Mouse (Mus musculus) lung, embryonic 16.5 days (tissue): ENCODE results near the gene Cd59b. TPM values are rescaled to one million over a fixed set of nuclear protein-coding genes. Genes with fewer than 3 reads are reported as not detected.
"Not testable (repeated sequence)": the region's sequence is repeated elsewhere in the genome, so short reads cannot be mapped to it uniquely, and the experiment has no call there.

Experiments used
- ATAC-seq: fragments of 200-750 bp; cut with Nextera tagmentation; 2 replicates; pipeline ENCODE4 v1.8.0; 2017; ENCODE audit warnings: low read depth, mild to moderate bottlenecking, moderate library complexity
- H3K27ac ChIP-seq: fragments of 300-500 bp; sonication (generic); 2 replicates; pipeline ENCODE4 v1.5.1; 2014; ENCODE audit warnings: mild to moderate bottlenecking, control low read depth, low read length
- H3K27me3 ChIP-seq: fragments of 300-500 bp; sonication (generic); 2 replicates; pipeline ENCODE4 v1.6.1; 2014; ENCODE audit warnings: low read depth, low read length, mixed read lengths; ENCODE audit not compliant: control insufficient read depth, insufficient read depth
- H3K36me3 ChIP-seq: fragments of 300-500 bp; sonication (generic); 2 replicates; pipeline ENCODE4 v1.6.1; 2014; ENCODE audit warnings: low read length; ENCODE audit not compliant: control insufficient read depth, insufficient read depth
- H3K4me1 ChIP-seq: fragments of 300-500 bp; sonication (generic); replicated peaks from 2 replicates; pipeline ENCODE4 v1.6.1; 2014; ENCODE audit warnings: low read length, mixed read lengths; ENCODE audit not compliant: control insufficient read depth, insufficient read depth
- H3K4me2 ChIP-seq: fragments of 300-500 bp; sonication (generic); 2 replicates; pipeline ENCODE4 v1.6.1; 2014; ENCODE audit warnings: low read depth, low read length, control low read depth
- H3K4me3 ChIP-seq: fragments of 300-500 bp; sonication (generic); 2 replicates; pipeline ENCODE4 v1.5.1; 2014; ENCODE audit warnings: mild to moderate bottlenecking, low read length, control low read depth
- H3K9ac ChIP-seq: fragments of 300-500 bp; sonication (generic); 2 replicates; pipeline ENCODE4 v1.6.1; 2014; ENCODE audit warnings: low read length, control low read depth
- H3K9me3 ChIP-seq: fragments of 300-500 bp; sonication (generic); 2 replicates; pipeline ENCODE4 v1.6.1; 2016; ENCODE audit warnings: low read length; ENCODE audit not compliant: control insufficient read depth
- WGBS: fragments of 180-500 bp; shearing (Covaris S2); extraction: QIAGEN DNeasy Blood & Tissue Kit; methylation state at CpG from one replicate; pipeline ENCODE4 v1.1.7; 2014; 5-methylcytosine and 5-hydroxymethylcytosine counted together
- polyA plus RNA-seq: library from polyadenylated mRNA; unstranded; fragments of >200 nt; fragmentation: Nextera tagmentation; extraction: Ambion mirVana; gene quantifications from 2 replicates; pipeline ENCODE4 v1.2.1, GENCODE M21; 2015

Cd59b gene
- polyA plus RNA-seq, 1 experiment from 2014 or later: 6.7 TPM

DNA sequence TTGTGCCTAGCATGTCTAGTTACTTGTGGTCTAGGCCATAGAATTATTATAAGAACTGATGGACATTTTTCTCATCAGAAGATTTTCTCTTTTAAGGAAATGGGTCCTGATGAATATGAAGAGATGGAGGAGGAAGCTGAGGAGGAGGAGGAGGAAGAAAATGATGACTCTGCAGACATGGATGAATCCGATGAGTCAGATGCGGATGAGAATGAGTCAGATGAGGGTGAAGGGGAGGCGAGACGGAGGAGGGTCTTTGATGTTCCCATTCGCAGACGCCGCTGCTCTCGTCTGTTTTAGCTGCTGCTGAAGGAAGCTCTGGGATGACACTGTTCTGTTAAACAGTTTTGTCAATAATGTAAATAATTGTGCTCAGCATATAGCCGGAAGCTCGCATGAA lies 9.9 kb upstream of the Cd59b start:
- H3K27me3 ChIP-seq: no peaks in the 10 kb centered on the region
- no peaks in the 10 kb centered on the region for H3K9me3 ChIP-seq
- WGBS: 44% methylated on average over 10 of the region's 10 CpGs
- H3K27ac ChIP-seq: no peak overlapping the region
- no peak for ATAC-seq
- H3K4me1 ChIP-seq: no peaks in the 10 kb centered on the region
- no peak overlapping the region for H3K4me2 ChIP-seq
- H3K4me3 ChIP-seq: no peak overlapping the region
- peaks cover 9% of the 10 kb centered on the region for H3K36me3 ChIP-seq
- H3K9ac ChIP-seq: no peak overlapping the region

- Histone ChIP-seq H3K4me2 (no peak overlapping the region), H3K27ac (no peak overlapping the region), H3K9me3 (no peaks in the 10 kb centered on the region), H3K9ac (no peak overlapping the region), H3K36me3 (peaks cover 8% of the 10 kb centered on the region), H3K27me3 (no peaks in the 10 kb centered on the region), H3K4me1 (no peaks in the 10 kb centered on the region), H3K4me3 (no peak overlapping the region)
- no peak for ATAC-seq
- 97% methylated on average over 6 of the region's 6 CpGs for WGBS
Measured at GRCm38 (mm10) chr2:104060996-104061395, 8.7 kb upstream of the Cd59b start.

- Histone ChIP-seq H3K27ac (no peak overlapping the region), H3K4me2 (no peak overlapping the region), H3K27me3 (no peaks in the 10 kb centered on the region), H3K9ac (no peak overlapping the region), H3K9me3 (no peaks in the 10 kb centered on the region), H3K4me3 (no peak overlapping the region), H3K36me3 (peaks cover 8% of the 10 kb centered on the region), H3K4me1 (no peaks in the 10 kb centered on the region)
- ATAC-seq: no peak
Measured at GRCm38 (mm10) chr2:104062665-104063064, 7.0 kb upstream of the Cd59b start.

DNA sequence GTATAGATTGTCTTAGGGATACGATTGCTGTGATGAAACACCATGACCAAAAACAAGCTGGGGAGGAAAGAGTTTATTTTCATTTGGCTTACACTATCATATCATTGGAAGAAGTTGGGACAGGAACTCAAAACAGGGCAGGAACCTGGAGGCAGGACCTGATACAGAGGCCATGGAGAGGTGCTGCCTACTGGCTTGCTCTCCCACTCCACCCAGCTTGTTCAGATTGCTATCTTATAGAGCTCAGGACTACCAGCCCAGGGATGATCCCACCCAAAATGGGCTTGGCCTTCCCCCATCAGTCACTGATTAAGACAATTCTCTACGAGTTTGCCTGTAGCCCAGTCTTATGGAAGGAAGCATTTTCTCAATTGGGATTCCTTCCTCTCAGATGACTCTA lies 5.5 kb upstream of the Cd59b start:
- Histone ChIP-seq H3K27me3 (no peaks in the 10 kb centered on the region), H3K27ac (no peak overlapping the region), H3K4me3 (no peak overlapping the region), H3K9ac (no peak overlapping the region), H3K9me3 (no peaks in the 10 kb centered on the region), H3K4me1 (no peaks in the 10 kb centered on the region), H3K4me2 (no peak overlapping the region), H3K36me3 (peaks cover 8% of the 10 kb centered on the region)
- ATAC-seq: no peak
- WGBS: 63% methylated on average over 2 of the region's 2 CpGs

DNA sequence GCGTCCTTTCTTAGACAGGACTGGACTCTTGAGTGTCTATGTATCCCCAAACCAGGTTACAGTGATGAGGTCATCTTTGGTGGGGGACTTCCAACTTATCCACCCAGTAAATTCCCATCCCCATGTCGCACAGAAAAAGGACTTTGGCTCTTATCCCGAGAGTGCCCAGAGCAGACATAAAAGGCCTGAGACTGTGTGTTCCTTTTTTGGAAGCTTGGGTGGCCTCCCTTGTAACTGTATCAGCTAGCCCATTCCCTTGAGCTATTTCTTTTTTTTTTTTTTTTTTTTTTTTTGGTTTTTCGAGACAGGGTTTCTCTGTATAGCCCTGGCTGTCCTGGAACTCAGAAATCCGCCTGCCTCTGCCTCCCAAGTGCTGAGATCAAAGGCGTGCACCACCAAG lies 4.1 kb upstream of the Cd59b start, which contains the start of gene Gm10912:
Gm10912 (plus strand) TSS at position 301 of the 400 bp plus-strand sequence.
- not testable (repeated sequence) for H3K4me2 ChIP-seq, H3K36me3 ChIP-seq, H3K9me3 ChIP-seq, H3K27me3 ChIP-seq, H3K4me3 ChIP-seq, H3K9ac ChIP-seq, H3K4me1 ChIP-seq, H3K27ac ChIP-seq, ATAC-seq
- 89% methylated on average over 5 of the region's 6 CpGs for WGBS

- not testable (repeated sequence) for H3K4me1 ChIP-seq, H3K4me3 ChIP-seq, H3K27ac ChIP-seq, H3K4me2 ChIP-seq, H3K36me3 ChIP-seq, ATAC-seq, H3K27me3 ChIP-seq, H3K9ac ChIP-seq, H3K9me3 ChIP-seq
- 75% methylated on average over 7 of the region's 7 CpGs for WGBS
Measured at GRCm38 (mm10) chr2:104068450-104068849, 1.2 kb upstream of the Cd59b start, which contains the start of gene Gm10799. Gene Gm10799 (minus strand): TSS chr2:104068550.

DNA sequence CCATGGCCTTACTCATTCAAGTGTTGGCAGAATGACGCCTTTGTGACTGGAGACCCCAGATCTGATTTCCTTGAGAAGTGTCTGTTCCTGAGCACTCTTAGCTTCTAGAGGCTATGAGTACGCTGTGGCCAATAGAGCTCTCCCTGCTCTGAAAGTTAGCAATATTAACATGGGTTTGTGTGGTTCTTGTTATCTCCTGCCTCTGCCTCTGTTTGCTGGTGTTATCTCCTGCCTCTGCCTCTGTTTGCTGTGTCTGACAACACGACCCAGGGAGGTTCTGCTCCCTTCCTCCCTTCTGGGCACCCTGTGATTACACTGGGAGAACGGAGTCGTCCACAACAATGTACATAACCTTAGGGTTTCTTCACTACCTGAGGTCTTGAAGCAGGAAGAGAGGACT lies 8.6 kb downstream of the Cd59b start:
- WGBS: 45% methylated on average over 5 of the region's 5 CpGs
- not testable (repeated sequence) for H3K36me3 ChIP-seq, H3K9me3 ChIP-seq, ATAC-seq, H3K27me3 ChIP-seq, H3K4me3 ChIP-seq, H3K9ac ChIP-seq, H3K4me2 ChIP-seq, H3K4me1 ChIP-seq, H3K27ac ChIP-seq

- not testable (repeated sequence) for H3K4me1 ChIP-seq, H3K4me2 ChIP-seq, ATAC-seq, H3K27ac ChIP-seq, H3K4me3 ChIP-seq, H3K9ac ChIP-seq, H3K36me3 ChIP-seq, H3K27me3 ChIP-seq, H3K9me3 ChIP-seq
- WGBS: no CpG with 5 or more reads among the region's 1 CpGs
Measured at GRCm38 (mm10) chr2:104081436-104082050, 11.9 kb downstream of the Cd59b start.

DNA sequence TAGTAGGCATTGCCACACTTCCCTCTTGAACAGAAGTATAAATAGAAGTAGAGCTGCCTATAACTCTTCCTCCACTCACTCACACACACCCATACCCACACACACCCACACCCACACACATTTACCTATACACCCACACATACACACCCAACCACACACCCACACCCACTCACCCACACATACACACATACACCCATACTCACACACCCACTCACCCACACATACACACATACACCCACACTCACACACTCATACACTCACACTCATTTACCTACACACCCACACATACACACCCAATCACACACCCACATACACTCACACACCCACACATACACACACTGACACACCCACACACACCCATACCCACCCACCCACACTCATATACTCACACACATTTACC lies 12.8 kb downstream of the Cd59b start:
- no peaks in the 10 kb centered on the region for H3K9me3 ChIP-seq
- H3K27me3 ChIP-seq: no peaks in the 10 kb centered on the region
- H3K9ac ChIP-seq: no peak overlapping the region
- H3K36me3 ChIP-seq: no peaks in the 10 kb centered on the region
- no peak for ATAC-seq
- H3K4me2 ChIP-seq: no peak overlapping the region
- no peak overlapping the region for H3K4me3 ChIP-seq
- no peaks in the 10 kb centered on the region for H3K4me1 ChIP-seq
- H3K27ac ChIP-seq: no peak overlapping the region

DNA sequence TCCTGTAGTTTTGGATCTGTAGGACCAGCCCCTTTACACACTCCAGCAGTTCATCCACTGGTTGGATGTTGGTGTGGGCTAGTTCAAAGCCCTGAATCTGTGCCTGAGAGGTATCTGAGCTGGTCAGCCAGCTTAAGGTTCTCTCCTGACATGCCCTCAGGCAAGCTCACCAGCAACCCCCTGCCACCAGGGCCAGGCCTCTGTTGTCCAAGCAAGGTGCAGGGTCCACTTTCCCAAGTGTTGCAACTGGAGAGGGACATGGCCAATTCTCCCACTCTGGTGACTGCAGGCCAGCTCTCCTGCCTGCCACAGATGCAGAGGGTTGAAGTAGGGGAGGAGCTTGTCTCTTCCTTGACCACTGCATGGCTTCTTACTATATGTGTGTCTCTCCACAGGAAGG lies 14.4 kb downstream of the Cd59b start:
- H3K4me1 ChIP-seq, H3K9me3 ChIP-seq, H3K36me3 ChIP-seq, ATAC-seq, H3K4me2 ChIP-seq, H3K27me3 ChIP-seq, H3K27ac ChIP-seq, H3K4me3 ChIP-seq, H3K9ac ChIP-seq: not testable (repeated sequence)
